Mouse (Mus musculus) embryo, embryonic 10 days (tissue): ENCODE results near the gene Frmd8.
"Not testable (repeated sequence)": the region's sequence is repeated elsewhere in the genome, so short reads cannot be mapped to it uniquely, and the experiment has no call there.

Experiments
- DNase-seq: peaks from one replicate; pipeline ENCODE4 v3.0.0-alpha.2; 2015; ENCODE audit warnings: low spot score

The Frmd8 gene

GRCm38 (mm10) chr19:5885838-5886237 lies 10.8 kb upstream of the Frmd8 start:
- DNase-seq: peak; percentile 51

- DNase-seq: no peak
Measured at GRCm38 (mm10) chr19:5883935-5884334, 8.9 kb upstream of the Frmd8 start.

- DNase-seq: not testable (repeated sequence)
Measured at GRCm38 (mm10) chr19:5882079-5882478, 7.0 kb upstream of the Frmd8 start.

GRCm38 (mm10) chr19:5881155-5881554 lies 6.1 kb upstream of the Frmd8 start:
- DNase-seq: no peak

GRCm38 (mm10) chr19:5879735-5880134 lies 4.7 kb upstream of the Frmd8 start:
- no peak for DNase-seq

GRCm38 (mm10) chr19:5878916-5879315 lies 3.8 kb upstream of the Frmd8 start:
- no peak for DNase-seq

GRCm38 (mm10) chr19:5878362-5878722 lies 3.3 kb upstream of the Frmd8 start:
- DNase-seq: no peak

GRCm38 (mm10) chr19:5877618-5878361 lies 2.7 kb upstream of the Frmd8 start, which contains the start of gene Slc25a45:
TSS of gene Slc25a45 (plus strand) at chr19:5877808.
- DNase-seq: peak; percentile 85

- no peak for DNase-seq
Measured at GRCm38 (mm10) chr19:5874391-5874968, 594 bp downstream of the Frmd8 start.

- no peak for DNase-seq
Measured at GRCm38 (mm10) chr19:5872931-5873556, 2.0 kb downstream of the Frmd8 start.

GRCm38 (mm10) chr19:5872528-5872927 lies 2.5 kb downstream of the Frmd8 start:
- DNase-seq: no peak

- peak; percentile 26 for DNase-seq
Measured at GRCm38 (mm10) chr19:5871683-5872082, 3.4 kb downstream of the Frmd8 start.

GRCm38 (mm10) chr19:5871273-5871672 lies 3.8 kb downstream of the Frmd8 start:
- DNase-seq: peak; percentile 81

- DNase-seq: no peak
Measured at GRCm38 (mm10) chr19:5868096-5868495, 7.0 kb downstream of the Frmd8 start.

GRCm38 (mm10) chr19:5864710-5865398 lies 10.2 kb downstream of the Frmd8 start:
- no peak for DNase-seq

- no peak for DNase-seq
Measured at GRCm38 (mm10) chr19:5863776-5864175, 11.3 kb downstream of the Frmd8 start.

GRCm38 (mm10) chr19:5862335-5863085 lies 12.6 kb downstream of the Frmd8 start:
- no peak for DNase-seq

- DNase-seq: no peak
Measured at GRCm38 (mm10) chr19:5856604-5857003, 18.5 kb downstream of the Frmd8 start.

- DNase-seq: no peak
Measured at GRCm38 (mm10) chr19:5852035-5852722, 22.9 kb downstream of the Frmd8 start.

GRCm38 (mm10) chr19:5851481-5851971 lies 23.5 kb downstream of the Frmd8 start:
- no peak for DNase-seq

- no peak for DNase-seq
Measured at GRCm38 (mm10) chr19:5850860-5851259, 24.2 kb downstream of the Frmd8 start.
